Mouse (Mus musculus) kidney, postnatal 0 days (tissue): ENCODE results near the gene Dnajc6. TPM values are rescaled to one million over a fixed set of nuclear protein-coding genes. Genes with fewer than 3 reads are reported as not detected.

Experiments
- ATAC-seq: fragments of 200-750 bp; cut with Nextera tagmentation; replicated peaks from 2 replicates; pipeline ENCODE4 v1.8.0; 2017; ENCODE audit warnings: low read depth, moderate number of reproducible peaks, moderate TSS enrichment, moderate library complexity; ENCODE audit not compliant: low FRiP score
- DNase-seq: peaks from one replicate; pipeline ENCODE4 v3.0.0-alpha.2; 2016; ENCODE audit warnings: low spot score
- H3K27ac ChIP-seq: fragments of 300-500 bp; sonication (generic); 2 replicates; pipeline ENCODE4 v1.5.1; 2014; ENCODE audit warnings: mild to moderate bottlenecking
- H3K27me3 ChIP-seq: fragments of 300-500 bp; sonication (generic); 2 replicates; pipeline ENCODE4 v1.6.1; 2014; ENCODE audit warnings: low read length, mixed read lengths; ENCODE audit not compliant: insufficient read depth
- H3K36me3 ChIP-seq: fragments of 300-500 bp; sonication (generic); 2 replicates; pipeline ENCODE4 v1.6.1; 2014; ENCODE audit warnings: low read length, mixed read lengths; ENCODE audit not compliant: insufficient read depth
- H3K4me1 ChIP-seq: fragments of 300-500 bp; sonication (generic); replicated peaks from 2 replicates; pipeline ENCODE4 v1.6.1; 2014; ENCODE audit warnings: antibody characterized with exemption, low read length, mixed read lengths; ENCODE audit not compliant: insufficient read depth
- H3K4me2 ChIP-seq: fragments of 300-500 bp; sonication (generic); 2 replicates; pipeline ENCODE4 v1.6.1; 2014; ENCODE audit warnings: mild to moderate bottlenecking, low read length, moderate library complexity, mixed read lengths
- H3K4me3 ChIP-seq: fragments of 300-500 bp; sonication (generic); replicated peaks from 2 replicates; pipeline ENCODE4 v1.5.1; 2014; ENCODE audit warnings: low read depth, low read length
- H3K9ac ChIP-seq: fragments of 300-500 bp; sonication (generic); 2 replicates; pipeline ENCODE4 v1.6.1; 2014; ENCODE audit warnings: low read depth, low read length
- H3K9me3 ChIP-seq: fragments of 300-500 bp; sonication (generic); replicated peaks from 2 replicates; pipeline ENCODE4 v1.6.1; 2016; ENCODE audit warnings: low read length, inconsistent platforms, mixed read lengths
- CTCF ChIP-seq: IDR thresholded peaks from 2 replicates; pipeline ENCODE4 v1.5.1; 2016; ENCODE audit warnings: antibody characterized with exemption, low read depth, mild to moderate bottlenecking, moderate library complexity
- WGBS: fragments of 180-500 bp; shearing (Covaris S2); extraction: QIAGEN DNeasy Blood & Tissue Kit; methylation state at CpG from one replicate; pipeline ENCODE4 v1.1.7; 2014; 5-methylcytosine and 5-hydroxymethylcytosine counted together
- polyA plus RNA-seq: library from polyadenylated mRNA; unstranded; fragments of >200 nt; fragmentation: Nextera tagmentation; extraction: Ambion mirVana; gene quantifications from 2 replicates; pipeline ENCODE4 v1.2.1, GENCODE M21; 2015

The Dnajc6 gene
- polyA plus RNA-seq, 1 experiment from 2014 or later, result 2.8 TPM

- no peaks in the 10 kb centered on the region for H3K27me3 ChIP-seq
- peak; percentile 45 for DNase-seq
- no peaks in the 10 kb centered on the region for H3K4me1 ChIP-seq
These were observed 25.9 kb upstream of the Dnajc6 start for GRCm38 (mm10) chr4:101470543-101470942.

GRCm38 (mm10) chr4:101472767-101473166, 23.7 kb upstream of the Dnajc6 start:
- H3K4me2 ChIP-seq, result no peak overlapping the region
- 65% methylated on average over 3 of the region's 3 CpGs for WGBS

More at GRCm38 (mm10) chr4:101470543-101470942, 25.9 kb upstream of the Dnajc6 start:
- H3K27ac ChIP-seq, result no peak overlapping the region
- ATAC-seq, result no peak
- no peaks in the 10 kb centered on the region for H3K36me3 ChIP-seq
- H3K9ac ChIP-seq, result no peak overlapping the region
- TF ChIP-seq CTCF, result peak; percentile 66
- H3K4me2 ChIP-seq, result no peak overlapping the region
- no peaks in the 10 kb centered on the region for H3K9me3 ChIP-seq
- no peak overlapping the region for H3K4me3 ChIP-seq
- 60% methylated on average over 5 of the region's 5 CpGs for WGBS

GRCm38 (mm10) chr4:101490320-101490917, 6.0 kb upstream of the Dnajc6 start:
- TF ChIP-seq CTCF, result no peak
- 83% methylated on average over 8 of the region's 8 CpGs for WGBS
- no peak overlapping the region for H3K4me3 ChIP-seq
- H3K36me3 ChIP-seq, result no peaks in the 10 kb centered on the region
- H3K27me3 ChIP-seq, result no peaks in the 10 kb centered on the region; the same call in 1 of the 2 replicates
- H3K27ac ChIP-seq, result no peak overlapping the region
- no peak overlapping the region for H3K4me2 ChIP-seq
- H3K9me3 ChIP-seq, result no peaks in the 10 kb centered on the region
- H3K4me1 ChIP-seq, result no peaks in the 10 kb centered on the region
- DNase-seq, result peak; percentile 57
- H3K9ac ChIP-seq, result no peak overlapping the region
- no peak for ATAC-seq

More at GRCm38 (mm10) chr4:101472767-101473166, 23.7 kb upstream of the Dnajc6 start:
- H3K36me3 ChIP-seq, result no peaks in the 10 kb centered on the region
- H3K4me1 ChIP-seq, result no peaks in the 10 kb centered on the region
- H3K4me3 ChIP-seq, result no peak overlapping the region
- DNase-seq, result no peak
- ATAC-seq, result no peak
- H3K27ac ChIP-seq, result no peak overlapping the region
- no peak for TF ChIP-seq CTCF
- H3K9me3 ChIP-seq, result no peaks in the 10 kb centered on the region
- H3K27me3 ChIP-seq, result no peaks in the 10 kb centered on the region
- no peak overlapping the region for H3K9ac ChIP-seq

- H3K27ac ChIP-seq, result no peak overlapping the region
- no peak for ATAC-seq
- H3K9me3 ChIP-seq, result no peaks in the 10 kb centered on the region
- H3K36me3 ChIP-seq, result no peaks in the 10 kb centered on the region
- no peak overlapping the region for H3K4me2 ChIP-seq
- DNase-seq, result no peak
- H3K9ac ChIP-seq, result no peak overlapping the region
- no peaks in the 10 kb centered on the region; the same call in 1 of the 2 replicates for H3K4me1 ChIP-seq
- no peak overlapping the region for H3K4me3 ChIP-seq
- H3K27me3 ChIP-seq, result peaks cover 11% of the 10 kb centered on the region
- no peak for TF ChIP-seq CTCF
- WGBS, result 76% methylated on average over 6 of the region's 6 CpGs
These were observed 4.7 kb upstream of the Dnajc6 start for GRCm38 (mm10) chr4:101491704-101492103.

GRCm38 (mm10) chr4:101493611-101494197, 2.7 kb upstream of the Dnajc6 start:
- Histone ChIP-seq H3K4me1 (no peaks in the 10 kb centered on the region; the same call in 1 of the 2 replicates), H3K27ac (no peak overlapping the region), H3K27me3 (peaks cover 25% of the 10 kb centered on the region), H3K4me2 (no peak overlapping the region), H3K4me3 (no peak overlapping the region), H3K36me3 (no peaks in the 10 kb centered on the region), H3K9ac (no peak overlapping the region), H3K9me3 (no peaks in the 10 kb centered on the region)
- no peak for TF ChIP-seq CTCF
- no peak; the same call in 1 of the 2 replicates for ATAC-seq
- peak; percentile 46 for DNase-seq

GRCm38 (mm10) chr4:101496188-101496533, 287 bp upstream of the Dnajc6 start:
- Histone ChIP-seq H3K27me3 (peaks cover 25% of the 10 kb centered on the region), H3K9ac (peak overlapping the region; percentile 46; the same call in 1 of the 2 replicates), H3K27ac (no peak overlapping the region), H3K4me3 (peak overlapping the region; percentile 49), H3K4me1 (no peaks in the 10 kb centered on the region; the same call in 1 of the 2 replicates), H3K9me3 (no peaks in the 10 kb centered on the region), H3K4me2 (peak overlapping the region; percentile 97), H3K36me3 (no peaks in the 10 kb centered on the region)
- TF ChIP-seq CTCF, result no peak
- DNase-seq, result no peak
- 2% methylated on average over 28 of the region's 28 CpGs for WGBS
- ATAC-seq, result 0 out of 2 replicates have a peak, but pooled peaks have one; percentile 12
